Mouse (Mus musculus) brain, adult 2 months (tissue): Measurements from ENCODE around the gene Gdap1l1.
A peak's percentile ranks its signal among the peaks of the same experiment; 100 is the strongest.

Source experiments
- DNase-seq: peaks from one replicate; pipeline ENCODE4 v3.0.0; 2011; ENCODE audit warnings: low read depth, low spot score

Gdap1l1 gene

GRCm38 (mm10) chr2:163463251-163463769, 25.0 kb downstream of the Gdap1l1 start:
- DNase-seq, result no peak

GRCm38 (mm10) chr2:163463998-163464397, 25.7 kb downstream of the Gdap1l1 start:
- DNase-seq, result no peak

- DNase-seq, result no peak
These were observed 26.3 kb downstream of the Gdap1l1 start for GRCm38 (mm10) chr2:163464562-163464961.

GRCm38 (mm10) chr2:163466771-163467170, 28.5 kb downstream of the Gdap1l1 start:
- no peak for DNase-seq

GRCm38 (mm10) chr2:163467585-163467984, 29.3 kb downstream of the Gdap1l1 start:
- no peak for DNase-seq

- DNase-seq, result no peak
These were observed 30.6 kb downstream of the Gdap1l1 start for GRCm38 (mm10) chr2:163468866-163469265.

- no peak for DNase-seq
These were observed 31.4 kb downstream of the Gdap1l1 start for GRCm38 (mm10) chr2:163469711-163470110.

GRCm38 (mm10) chr2:163471136-163471535, 32.9 kb downstream of the Gdap1l1 start:
- no peak for DNase-seq

- no peak for DNase-seq
These were observed 33.6 kb downstream of the Gdap1l1 start for GRCm38 (mm10) chr2:163471710-163472465.

- peak; percentile 98 for DNase-seq
These were observed 34.2 kb downstream of the Gdap1l1 start, which contains the start of gene Fitm2 for GRCm38 (mm10) chr2:163472466-163472851. Gene Fitm2, minus strand, starts transcription at chr2:163472629.

GRCm38 (mm10) chr2:163480191-163480825, 42.0 kb downstream of the Gdap1l1 start:
- DNase-seq, result no peak

GRCm38 (mm10) chr2:163481539-163482029, 43.3 kb downstream of the Gdap1l1 start:
- peak; percentile 27 for DNase-seq

GRCm38 (mm10) chr2:163487360-163487759, 49.1 kb downstream of the Gdap1l1 start:
- no peak for DNase-seq

- DNase-seq, result no peak
These were observed 51.5 kb downstream of the Gdap1l1 start for GRCm38 (mm10) chr2:163489725-163490291.

- peak; percentile 9 for DNase-seq
These were observed 52.4 kb downstream of the Gdap1l1 start for GRCm38 (mm10) chr2:163490656-163491055.

- DNase-seq, result peak; percentile 53
These were observed 53.1 kb downstream of the Gdap1l1 start for GRCm38 (mm10) chr2:163491351-163491750.

GRCm38 (mm10) chr2:163492018-163492417, 53.7 kb downstream of the Gdap1l1 start, which contains the start of gene R3hdml:
Gene R3hdml, plus strand, starts transcription at chr2:163492318.
- no peak for DNase-seq

GRCm38 (mm10) chr2:163493031-163493430, 54.8 kb downstream of the Gdap1l1 start:
- no peak for DNase-seq

GRCm38 (mm10) chr2:163493976-163494375, 55.7 kb downstream of the Gdap1l1 start:
- DNase-seq, result no peak

- DNase-seq, result no peak
These were observed 56.2 kb downstream of the Gdap1l1 start for GRCm38 (mm10) chr2:163494456-163494855.

GRCm38 (mm10) chr2:163502219-163502618, 63.9 kb downstream of the Gdap1l1 start:
- no peak for DNase-seq

GRCm38 (mm10) chr2:163503191-163503590, 64.9 kb downstream of the Gdap1l1 start:
- no peak for DNase-seq
